Mouse (Mus musculus): ENCODE measurements around the gene Plp2. TPM values are rescaled to one million over a fixed set of nuclear protein-coding genes. Genes with fewer than 3 reads are reported as not detected.

Plp2 gene
- total and polyA plus RNA-seq, 3 experiments: 72.7 to 93.7 (median 88.3) TPM

DNA sequence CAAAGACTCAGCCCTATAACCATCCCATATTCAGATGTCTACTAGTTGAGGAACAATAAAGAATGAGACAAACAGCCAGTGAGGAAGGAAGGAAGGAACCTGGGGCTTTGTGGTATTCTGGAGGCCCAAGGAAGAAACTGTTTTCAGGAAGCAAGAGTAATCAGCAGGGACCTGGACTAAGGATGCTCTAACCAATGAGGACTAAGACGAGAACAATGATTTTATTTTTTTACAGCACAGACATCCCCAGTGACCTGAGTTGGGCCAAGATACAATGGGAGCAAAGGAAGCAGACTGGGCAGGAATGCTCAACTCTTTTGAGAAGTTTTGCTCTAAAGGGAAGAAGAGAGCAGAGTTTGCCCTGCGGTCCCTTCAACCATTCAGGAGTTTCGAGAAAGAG lies 8.3 kb downstream of the Plp2 start:
- DNase-seq: no peak

DNA sequence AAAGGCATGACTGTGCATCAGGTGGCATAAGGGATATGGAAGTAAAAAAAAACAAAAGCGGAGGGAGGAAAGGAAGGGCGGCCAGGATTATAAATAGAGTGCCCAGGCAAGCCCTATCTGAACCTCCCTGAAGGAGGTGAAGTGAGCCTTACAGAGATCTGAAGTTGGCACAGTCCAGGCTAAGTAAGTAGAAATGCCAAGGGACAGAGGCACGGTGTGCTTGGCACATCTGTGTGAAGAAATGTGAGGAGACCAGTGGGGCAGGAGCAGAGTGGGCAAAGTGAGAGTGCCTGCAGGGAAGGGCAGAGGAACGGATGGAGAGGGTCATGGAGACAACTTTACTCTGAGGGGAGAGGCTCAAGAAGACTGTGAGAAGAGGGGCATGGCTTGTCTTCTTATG lies 10.1 kb downstream of the Plp2 start:
- no peak for DNase-seq

DNA sequence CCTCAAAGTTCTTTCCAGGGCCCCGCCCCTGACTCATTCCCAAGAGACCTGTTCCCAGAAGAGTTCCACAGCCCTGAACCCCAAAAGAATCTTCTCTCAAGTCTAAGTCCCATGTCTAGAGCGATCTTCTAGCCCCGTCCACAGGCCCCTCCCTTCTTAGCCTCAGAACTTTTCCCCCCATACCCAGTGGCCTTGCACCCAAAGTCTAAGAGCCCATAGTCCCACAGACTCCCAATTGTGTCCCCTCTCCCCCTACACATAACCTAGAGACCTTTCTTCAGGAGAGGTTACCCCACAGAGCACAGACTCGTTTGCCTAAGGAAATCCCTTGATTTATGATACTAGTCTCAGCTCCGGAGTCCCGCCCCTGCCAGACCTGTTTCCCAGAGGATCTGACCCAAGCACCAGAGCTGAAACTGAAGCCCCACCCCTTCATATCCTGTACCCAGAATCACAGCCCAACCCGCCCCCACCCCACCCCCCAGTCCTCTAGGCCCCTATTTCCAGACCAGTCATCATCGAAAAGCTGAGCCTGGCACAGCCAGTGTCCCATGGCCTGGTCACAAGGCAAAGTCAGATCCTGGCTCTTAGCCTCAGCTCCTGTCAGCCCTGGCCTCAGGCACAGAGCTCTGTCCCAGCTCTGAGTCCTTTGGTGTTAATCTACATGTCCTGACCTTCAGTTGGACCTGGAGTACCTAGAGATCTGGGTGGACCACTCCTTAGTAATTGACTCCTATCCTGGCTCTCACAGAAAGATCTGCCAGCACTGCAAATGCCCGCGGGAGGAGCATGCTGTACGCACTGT lies 12.2 kb downstream of the Plp2 start:
- peak; percentile 33 for DNase-seq

DNA sequence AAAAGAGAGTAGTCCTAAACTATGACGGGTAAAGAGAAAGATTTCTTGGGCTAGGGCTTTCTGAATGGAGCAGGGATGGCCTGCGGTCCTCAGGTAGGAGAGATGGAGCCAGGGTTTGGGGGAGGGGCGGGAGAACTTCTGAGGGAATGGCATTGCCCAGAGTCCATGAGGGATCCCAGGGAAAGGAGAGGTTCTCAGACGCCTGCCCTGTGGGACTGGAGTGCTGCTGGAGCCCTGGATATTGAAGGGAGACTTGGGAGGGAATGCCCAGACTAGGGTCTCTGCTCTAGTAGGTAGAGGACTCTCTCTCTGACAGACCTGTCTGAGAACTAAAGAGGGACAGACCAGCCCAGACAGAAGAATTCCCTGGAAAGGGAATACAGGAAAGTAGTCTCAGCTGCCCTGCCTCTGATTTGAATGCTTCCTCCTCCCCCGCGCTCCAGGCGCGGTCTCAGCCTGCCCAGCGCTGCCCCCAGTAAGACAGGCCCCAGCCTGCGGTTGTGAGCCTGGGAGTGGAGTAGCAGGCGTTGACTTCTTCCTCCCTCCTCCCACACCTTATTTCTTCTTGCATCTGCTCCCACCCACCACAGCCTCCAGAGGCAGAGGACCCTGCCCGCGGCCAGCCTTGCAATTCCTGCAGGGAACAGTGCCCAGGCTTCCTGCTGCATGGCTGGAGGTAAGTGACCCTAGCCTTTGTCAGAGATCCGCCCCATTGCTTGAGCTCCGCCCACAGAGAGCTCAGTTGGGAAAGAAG lies 13.0 kb downstream of the Plp2 start:
- DNase-seq: peak; percentile 72

DNA sequence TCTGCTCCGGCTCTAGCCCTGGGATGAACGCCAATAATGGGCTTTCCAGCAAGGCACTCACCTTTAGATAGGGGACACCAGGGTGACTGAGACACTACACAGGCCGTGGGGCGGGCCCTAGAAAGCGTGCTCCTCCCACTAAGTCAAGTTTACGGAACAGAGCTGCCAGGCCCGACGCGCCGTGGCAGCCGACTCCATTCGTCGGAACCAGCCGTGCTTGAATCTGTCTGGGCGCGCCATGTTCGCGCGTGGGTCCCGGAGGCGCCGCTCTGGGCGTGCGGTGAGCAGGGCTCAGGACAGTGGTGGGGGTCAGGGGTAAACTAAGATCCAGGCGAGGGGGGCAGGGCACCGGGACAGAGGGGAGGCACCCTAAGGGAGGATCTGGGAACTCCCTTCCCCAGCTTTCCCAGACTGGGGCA lies 14.0 kb downstream of the Plp2 start, which contains the start of gene Prickle3:
Gene Prickle3 (plus strand): TSS at position 40 of the 419 bp plus-strand sequence.
- DNase-seq: peak; percentile 82

DNA sequence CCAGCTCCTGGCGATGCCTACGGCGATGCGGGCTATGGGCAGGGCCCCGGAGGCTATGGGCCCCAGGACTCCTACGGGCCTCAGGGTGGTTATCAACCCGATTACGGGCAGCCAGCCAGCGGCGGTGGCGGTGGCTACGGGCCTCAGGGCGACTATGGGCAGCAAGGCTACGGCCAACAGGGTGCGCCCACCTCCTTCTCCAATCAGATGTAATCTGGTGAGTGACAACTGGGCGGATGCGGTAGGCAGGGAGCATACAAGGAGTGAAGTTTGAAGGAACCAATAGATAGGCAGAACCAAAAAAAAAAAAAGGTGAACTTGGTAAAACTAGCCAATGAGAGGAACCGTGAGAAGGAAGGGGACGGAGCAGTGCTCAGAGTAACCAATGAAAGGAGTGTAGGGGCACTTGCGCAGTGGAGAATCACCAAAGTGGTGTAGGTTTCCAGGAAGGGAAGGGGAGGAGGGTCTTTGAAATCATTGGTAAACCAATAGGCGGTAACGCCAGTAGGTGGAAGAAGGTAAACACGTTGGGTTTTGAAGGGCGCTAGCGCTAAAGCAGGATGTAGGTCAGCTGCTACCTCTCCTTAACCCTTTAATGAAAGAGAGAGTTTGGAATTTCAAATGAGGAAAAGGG lies 22.4 kb downstream of the Plp2 start:
- DNase-seq: peak; percentile 90

DNA sequence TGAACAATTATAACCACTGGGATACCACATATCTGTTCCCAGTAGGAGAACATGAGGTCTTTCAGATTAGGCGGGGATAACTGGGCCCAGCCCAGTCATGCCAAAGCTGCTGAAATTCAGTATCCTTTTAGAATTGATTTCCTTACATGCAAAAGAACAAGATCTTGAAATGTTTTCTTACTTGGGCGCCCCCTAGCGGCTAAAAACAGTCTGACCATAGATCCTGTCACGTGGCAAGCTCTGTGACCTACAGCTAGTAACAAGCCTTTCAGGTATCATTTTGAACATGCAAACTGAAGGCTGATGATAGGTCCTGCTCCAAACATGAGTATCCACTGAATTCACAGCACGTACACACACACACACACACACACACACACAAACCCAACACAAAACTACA lies 25.8 kb downstream of the Plp2 start:
- DNase-seq: peak; percentile 77

DNA sequence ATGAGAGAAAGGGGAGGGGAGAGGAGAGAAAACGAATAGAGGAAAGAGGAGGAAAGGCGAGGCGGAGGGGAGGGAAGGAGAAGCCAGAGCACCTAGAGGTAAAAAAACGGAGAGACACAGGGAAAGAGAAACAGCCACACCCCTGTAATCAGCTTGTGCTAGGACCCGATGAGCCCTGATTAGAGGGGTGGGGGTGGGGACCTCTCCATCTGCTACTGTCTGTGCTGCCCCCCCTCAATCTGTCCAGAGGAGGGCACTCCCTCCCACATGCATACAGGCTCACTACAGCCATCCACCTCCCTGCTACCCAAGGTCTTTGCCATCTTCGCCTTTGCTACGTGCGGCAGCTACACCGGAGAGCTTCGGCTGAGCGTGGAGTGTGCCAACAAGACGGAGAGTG lies 30.4 kb downstream of the Plp2 start:
- no peak for DNase-seq

DNA sequence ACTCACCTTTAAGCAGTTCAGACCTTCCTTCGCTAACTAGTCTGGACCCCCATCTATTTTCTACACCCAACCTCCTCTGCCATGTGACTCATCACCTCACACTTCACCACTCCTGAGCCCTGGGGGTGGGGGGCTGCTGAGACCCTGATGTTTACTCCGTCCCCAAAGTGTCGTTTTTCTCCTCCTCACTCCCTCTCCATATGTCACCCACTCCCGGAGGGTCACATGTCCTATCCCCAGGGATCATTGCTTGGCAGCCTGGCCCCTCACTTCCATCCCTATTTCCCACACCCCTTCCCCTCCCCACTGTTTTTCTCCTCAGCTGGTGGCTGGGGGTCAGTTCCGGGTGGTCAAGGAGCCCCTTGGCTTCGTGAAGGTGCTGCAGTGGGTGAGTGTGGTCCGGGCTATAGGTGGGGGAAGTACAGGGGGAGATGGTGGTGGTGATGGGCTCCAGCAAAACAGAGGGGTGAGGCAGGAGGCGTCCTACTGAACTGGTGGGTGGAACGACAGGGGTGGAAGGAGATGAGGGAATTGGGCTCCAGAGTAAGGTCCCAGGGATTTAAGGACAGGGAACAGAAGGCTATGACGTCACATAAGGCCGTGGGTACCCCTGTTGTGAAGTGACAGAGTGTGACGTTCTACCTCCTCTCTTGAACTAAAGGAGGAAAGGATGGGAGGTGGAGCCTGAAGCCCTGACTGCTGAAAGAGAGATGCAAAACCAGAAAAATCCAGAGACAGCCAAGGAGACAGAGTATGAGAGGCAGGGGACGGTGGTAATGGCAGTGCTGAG lies 31.5 kb downstream of the Plp2 start:
- DNase-seq: no peak

DNA sequence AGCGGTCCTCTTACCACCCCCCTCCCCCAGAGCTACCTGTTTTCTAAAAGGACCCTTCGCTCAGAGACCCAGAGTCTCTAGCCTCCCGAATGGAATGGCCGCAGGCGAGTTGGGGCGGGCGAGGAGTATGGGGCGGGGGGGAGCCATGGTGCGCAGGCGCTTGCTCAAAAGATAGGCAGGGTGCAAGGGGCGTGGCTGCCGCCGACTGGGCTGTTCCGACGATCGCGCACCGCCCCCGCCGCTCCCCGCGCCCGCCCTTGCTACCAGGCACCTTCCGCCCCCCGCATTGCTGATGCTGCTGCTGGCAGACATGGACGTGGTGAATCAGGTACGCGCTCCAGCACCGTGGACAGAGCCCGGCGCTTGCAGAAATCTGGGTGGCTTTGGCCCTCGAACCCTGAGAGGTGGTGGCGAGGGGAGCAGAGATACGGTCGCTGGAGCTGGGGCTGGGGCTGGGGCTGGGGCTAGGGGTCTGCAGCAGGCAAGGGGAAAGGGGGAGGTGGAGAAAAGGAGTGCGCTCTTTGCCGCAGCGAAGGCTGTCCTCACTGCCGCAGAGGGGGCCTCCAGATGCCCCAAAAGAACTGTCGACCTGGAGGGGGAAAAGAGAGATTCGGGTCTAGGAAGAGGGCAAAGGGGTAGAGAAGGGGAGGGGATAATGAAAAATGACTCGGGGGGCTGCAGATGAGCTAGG lies 32.6 kb downstream of the Plp2 start, which contains the start of gene Syp:
Gene Syp (plus strand): TSS at position 71 of the 691 bp plus-strand sequence.
- peak; percentile 86 for DNase-seq

DNA sequence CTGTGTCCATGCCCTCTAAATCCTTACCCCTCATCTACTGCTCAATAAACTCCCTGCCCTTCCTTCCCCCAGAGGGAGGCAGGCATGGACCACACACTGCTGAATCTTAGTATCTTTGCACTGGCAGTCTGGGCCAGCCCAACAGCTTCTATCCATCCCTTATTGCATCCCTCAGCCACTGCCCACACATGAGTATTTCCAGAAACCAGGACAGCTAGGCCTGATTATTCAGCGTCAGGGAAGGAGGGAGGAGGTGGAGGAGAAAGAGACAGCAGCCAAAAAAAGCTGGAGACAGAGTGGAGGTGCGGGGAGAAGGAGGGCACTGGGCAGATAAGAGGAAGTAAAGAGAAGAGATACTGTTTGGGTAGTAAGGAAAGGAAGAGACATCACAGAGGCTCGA lies 36.1 kb downstream of the Plp2 start:
- DNase-seq: no peak

DNA sequence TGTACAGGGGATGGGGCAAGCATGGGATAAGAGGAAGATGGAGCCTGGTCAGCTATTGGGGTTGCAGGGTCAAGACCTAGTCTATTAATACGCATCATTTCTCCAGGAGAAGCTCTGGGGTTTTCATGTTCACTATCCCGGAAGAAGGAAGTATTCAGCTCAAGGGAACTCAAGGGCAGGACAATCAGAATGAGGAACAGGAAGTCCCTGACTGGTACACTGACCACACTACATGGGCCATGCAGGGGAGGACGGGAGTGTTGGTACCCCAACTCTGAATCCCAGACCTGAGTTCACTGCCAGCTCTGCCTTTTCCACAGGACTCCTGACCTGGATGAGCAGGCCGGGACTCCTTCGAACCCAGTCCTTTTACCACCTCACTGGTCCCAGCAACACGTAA lies 38.6 kb downstream of the Plp2 start:
- DNase-seq: no peak

Other genes with a start within 250 kb of the Plp2 start
- gene Foxp3, start 97.7 kb downstream of the Plp2 start, total RNA-seq (2021): not detected
- 0.06 and 0.18 TPM in 2 replicates for gene Foxp3, start 97.7 kb downstream of the Plp2 start, polyA plus RNA-seq (2012; rRNA removed)
- 1 to 10 TPM; 2.6 to 4.5 TPM for gene Ppp1r3f, start 97.1 kb downstream of the Plp2 start, total RNA-seq (2021)
- gene Ppp1r3f, start 97.1 kb downstream of the Plp2 start, polyA plus RNA-seq (2012; rRNA removed): 5.0 and 6.2 TPM in 2 replicates
- 10 to 100 TPM; 21.3 to 22.4 TPM for gene Ccdc22, start 65.9 kb downstream of the Plp2 start, total RNA-seq (2021)
- gene Ccdc22, start 65.9 kb downstream of the Plp2 start, polyA plus RNA-seq (2012; rRNA removed): 21.6 and 24.0 TPM in 2 replicates
- gene Cacna1f, start 64.3 kb downstream of the Plp2 start, total RNA-seq (2021): under 1 TPM in 1 of 2 experiments, not detected in 1; 0.07 TPM
- 0.06 TPM in 1 of 2 replicates, not detected in the other for gene Cacna1f, start 64.3 kb downstream of the Plp2 start, polyA plus RNA-seq (2012; rRNA removed)
- gene Syp, start 32.9 kb downstream of the Plp2 start, total RNA-seq (2021): 10 to 100 TPM; 34.3 to 81.7 TPM
- 20.4 and 21.6 TPM in 2 replicates for gene Syp, start 32.9 kb downstream of the Plp2 start, polyA plus RNA-seq (2012; rRNA removed)
- 10 to 100 TPM in 1 of 2 experiments, 1 to 10 TPM in 1; 10.0 to 12.3 TPM for gene Prickle3, start 14.1 kb downstream of the Plp2 start, total RNA-seq (2021)
- gene Prickle3, start 14.1 kb downstream of the Plp2 start, polyA plus RNA-seq (2012; rRNA removed): 46.0 and 46.4 TPM in 2 replicates
- under 1 TPM; 0.35 to 0.76 TPM for gene Magix, start 9.9 kb upstream of the Plp2 start, total RNA-seq (2021)
- 0.77 and 2.5 TPM in 2 replicates for gene Magix, start 9.9 kb upstream of the Plp2 start, polyA plus RNA-seq (2012; rRNA removed)
- 10 to 100 TPM; 55.7 to 58.4 TPM for gene Gpkow, start 25.7 kb upstream of the Plp2 start, total RNA-seq (2021)
- gene Gpkow, start 25.7 kb upstream of the Plp2 start, polyA plus RNA-seq (2012; rRNA removed): 4.2 and 5.4 TPM in 2 replicates
- gene Wdr45, start 42.9 kb upstream of the Plp2 start, total RNA-seq (2021): 10 to 100 TPM; 63.7 to 68.0 TPM
- gene Wdr45, start 42.9 kb upstream of the Plp2 start, polyA plus RNA-seq (2012; rRNA removed): 51.1 and 51.5 TPM in 2 replicates
- gene Gm45208, start 50.9 kb upstream of the Plp2 start, total RNA-seq (2021): not detected
- gene Gm45208, start 50.9 kb upstream of the Plp2 start, polyA plus RNA-seq (2012; rRNA removed): 1.1 and 6.2 TPM in 2 replicates
- gene Praf2, start 57.0 kb upstream of the Plp2 start, total RNA-seq (2021): 10 to 100 TPM; 12.9 to 17.9 TPM
- gene Praf2, start 57.0 kb upstream of the Plp2 start, polyA plus RNA-seq (2012; rRNA removed): 37.3 and 55.0 TPM in 2 replicates
- gene Ccdc120, start 79.5 kb upstream of the Plp2 start, total RNA-seq (2021): 1 to 10 TPM; 2.9 to 3.7 TPM
- gene Ccdc120, start 79.5 kb upstream of the Plp2 start, polyA plus RNA-seq (2012; rRNA removed): 11.6 and 12.8 TPM in 2 replicates
- gene Tfe3, start 91.2 kb upstream of the Plp2 start, total RNA-seq (2021): 10 to 100 TPM; 45.4 to 59.2 TPM
- gene Tfe3, start 91.2 kb upstream of the Plp2 start, polyA plus RNA-seq (2012; rRNA removed): 40.7 and 41.3 TPM in 2 replicates
- 10 to 100 TPM; 44.7 to 47.8 TPM for gene Gripap1, start 118.4 kb upstream of the Plp2 start, total RNA-seq (2021)
- gene Gripap1, start 118.4 kb upstream of the Plp2 start, polyA plus RNA-seq (2012; rRNA removed): 18.3 and 19.5 TPM in 2 replicates
- gene Kcnd1, start 150.9 kb upstream of the Plp2 start, total RNA-seq (2021): under 1 TPM; 0.86 to 0.92 TPM
- 1.1 and 1.2 TPM in 2 replicates for gene Kcnd1, start 150.9 kb upstream of the Plp2 start, polyA plus RNA-seq (2012; rRNA removed)
- 10 to 100 TPM; 53.9 to 65.8 TPM for gene Otud5, start 170.0 kb upstream of the Plp2 start, total RNA-seq (2021)
- gene Otud5, start 170.0 kb upstream of the Plp2 start, polyA plus RNA-seq (2012; rRNA removed): 34.5 and 51.6 TPM in 2 replicates
- gene Pim2, start 206.9 kb upstream of the Plp2 start, total RNA-seq (2021): 10 to 100 TPM in 1 of 2 experiments, 1 to 10 TPM in 1; 7.3 to 12.6 TPM
- gene Pim2, start 206.9 kb upstream of the Plp2 start, polyA plus RNA-seq (2012; rRNA removed): 23.0 and 23.7 TPM in 2 replicates
- gene Slc35a2, start 212.6 kb upstream of the Plp2 start, total RNA-seq (2021): 10 to 100 TPM; 39.6 to 75.3 TPM
- 158 and 186 TPM in 2 replicates for gene Slc35a2, start 212.6 kb upstream of the Plp2 start, polyA plus RNA-seq (2012; rRNA removed)
- gene Pqbp1, start 227.9 kb upstream of the Plp2 start, total RNA-seq (2021): 100 to 1,000 TPM; 102 to 144 TPM
- gene Pqbp1, start 227.9 kb upstream of the Plp2 start, polyA plus RNA-seq (2012; rRNA removed): 93.3 and 120 TPM in 2 replicates
- gene Timm17b, start 228.0 kb upstream of the Plp2 start, total RNA-seq (2021): 100 to 1,000 TPM; 102 to 113 TPM
- gene Timm17b, start 228.0 kb upstream of the Plp2 start, polyA plus RNA-seq (2012; rRNA removed): 79.3 and 93.5 TPM in 2 replicates
- not detected for gene Gm10491, start 236.4 kb upstream of the Plp2 start, total RNA-seq (2021)
- gene Gm10491, start 236.4 kb upstream of the Plp2 start, polyA plus RNA-seq (2012; rRNA removed): not detected in 2 replicates
- gene Gm10490, start 238.2 kb upstream of the Plp2 start, total RNA-seq (2021): not detected
- gene Gm10490, start 238.2 kb upstream of the Plp2 start, polyA plus RNA-seq (2012; rRNA removed): not detected in 2 replicates
- 10 to 100 TPM; 34.7 to 59.2 TPM for gene Pcsk1n, start 248.4 kb upstream of the Plp2 start, total RNA-seq (2021)
- 223 and 268 TPM in 2 replicates for gene Pcsk1n, start 248.4 kb upstream of the Plp2 start, polyA plus RNA-seq (2012; rRNA removed)

All from adrenal gland, adult 2 months (tissue).